Mouse (Mus musculus) kidney, embryonic 15.5 days (tissue): ENCODE results near the gene Gm1604a. TPM values are rescaled to one million over a fixed set of nuclear protein-coding genes. Genes with fewer than 3 reads are reported as not detected.
A peak's percentile ranks its signal among the peaks of the same experiment; 100 is the strongest.
"Not testable (repeated sequence)": the region's sequence is repeated elsewhere in the genome, so short reads cannot be mapped to it uniquely, and the experiment has no call there.

ENCODE experiments used
- ATAC-seq: fragments of 200-750 bp; cut with Nextera tagmentation; replicated peaks from 2 replicates; pipeline ENCODE4 v1.8.0; 2017; ENCODE audit warnings: moderate TSS enrichment; ENCODE audit not compliant: low FRiP score
- H3K27ac ChIP-seq: fragments of 300-500 bp; sonication (generic); 2 replicates; pipeline ENCODE4 v1.5.1; 2015; ENCODE audit warnings: mild to moderate bottlenecking, inconsistent platforms
- H3K27me3 ChIP-seq: fragments of 300-500 bp; sonication (generic); 2 replicates; pipeline ENCODE4 v1.6.1; 2015; ENCODE audit warnings: inconsistent platforms
- H3K36me3 ChIP-seq: fragments of 300-500 bp; sonication (generic); 2 replicates; pipeline ENCODE4 v1.6.1; 2015; ENCODE audit warnings: inconsistent platforms
- H3K4me1 ChIP-seq: fragments of 300-500 bp; sonication (generic); 2 replicates; pipeline ENCODE4 v1.6.1; 2015; ENCODE audit warnings: inconsistent platforms
- H3K4me2 ChIP-seq: fragments of 300-500 bp; sonication (generic); 2 replicates; pipeline ENCODE4 v1.6.1; 2015; ENCODE audit warnings: moderate library complexity, mild to moderate bottlenecking, inconsistent platforms
- H3K4me3 ChIP-seq: fragments of 300-500 bp; sonication (generic); replicated peaks from 2 replicates; pipeline ENCODE4 v1.5.1; 2015; ENCODE audit warnings: mild to moderate bottlenecking, inconsistent platforms
- H3K9ac ChIP-seq: fragments of 300-500 bp; sonication (generic); 2 replicates; pipeline ENCODE4 v1.6.1; 2015; ENCODE audit warnings: mild to moderate bottlenecking, inconsistent platforms
- H3K9me3 ChIP-seq: fragments of 300-500 bp; sonication (generic); replicated peaks from 2 replicates; pipeline ENCODE4 v1.6.1; 2016; ENCODE audit warnings: inconsistent platforms
- WGBS: fragments of 180-500 bp; shearing (Covaris S2); methylation state at CpG from one replicate; pipeline ENCODE4 v1.1.7; 2015; ENCODE audit warnings: mixed read lengths; 5-methylcytosine and 5-hydroxymethylcytosine counted together
- polyA plus RNA-seq: library from polyadenylated mRNA; unstranded; fragments of >200 nt; fragmentation: Nextera tagmentation; extraction: Ambion mirVana; gene quantifications from 2 replicates; pipeline ENCODE4 v1.2.1, GENCODE M21; 2015

The Gm1604a gene
- polyA plus RNA-seq, 1 experiment from 2014 or later: 0.32 TPM

- not testable (repeated sequence) for H3K36me3 ChIP-seq, H3K9ac ChIP-seq, H3K4me3 ChIP-seq, ATAC-seq, H3K4me2 ChIP-seq, H3K27me3 ChIP-seq, H3K27ac ChIP-seq, H3K9me3 ChIP-seq, H3K4me1 ChIP-seq
- WGBS: 0% methylated on average over 1 of the region's 4 CpGs
Measured at GRCm38 (mm10) chr17:7079558-7079957, 54.2 kb downstream of the Gm1604a start.

- H3K9ac ChIP-seq, H3K9me3 ChIP-seq, H3K27ac ChIP-seq, H3K4me1 ChIP-seq, H3K4me2 ChIP-seq, H3K4me3 ChIP-seq, H3K27me3 ChIP-seq, H3K36me3 ChIP-seq: not testable (repeated sequence)
- WGBS: 100% methylated on average over 1 of the region's 5 CpGs
- 0 out of 2 replicates have a peak, but pooled peaks have one; percentile 18 for ATAC-seq
Measured at GRCm38 (mm10) chr17:7084523-7084922, 59.2 kb downstream of the Gm1604a start.

DNA sequence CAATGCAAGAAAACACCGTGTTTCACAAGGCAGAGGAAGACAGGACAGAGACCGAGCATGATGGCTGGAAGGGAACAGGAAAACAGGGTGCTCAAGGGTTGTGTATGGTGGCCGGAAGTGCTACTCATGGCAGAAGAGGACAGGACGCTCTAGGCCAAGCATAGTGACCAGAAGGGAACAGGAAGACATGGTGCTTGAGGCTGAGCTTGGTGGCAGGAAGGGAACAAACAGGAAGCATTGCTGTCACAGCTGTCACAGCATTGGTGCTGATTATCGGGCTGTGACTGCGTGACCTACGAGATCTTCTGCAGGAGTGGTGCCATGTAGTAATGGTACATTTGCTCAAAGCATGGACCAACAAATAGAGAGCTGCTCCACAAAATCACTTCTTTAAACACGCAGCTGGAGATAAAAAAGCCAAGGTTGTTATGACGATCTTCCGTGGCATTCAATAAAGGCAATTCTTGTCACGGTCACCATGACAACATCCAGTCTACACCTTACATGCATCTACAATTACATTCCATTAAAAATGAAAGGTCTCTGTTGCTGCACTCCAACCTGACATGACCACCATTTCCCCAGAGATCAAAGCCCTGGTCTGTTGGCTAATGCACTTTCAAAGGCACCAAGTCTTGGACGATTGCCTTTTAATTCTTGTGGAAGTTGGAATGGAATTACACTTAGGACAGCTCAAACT, 60.3 kb downstream of the Gm1604a start:
- ATAC-seq, H3K4me2 ChIP-seq: not testable (repeated sequence)
- WGBS: no CpG with 5 or more reads among the region's 12 CpGs

GRCm38 (mm10) chr17:7086836-7087235, 61.5 kb downstream of the Gm1604a start:
- not testable (repeated sequence) for ATAC-seq, H3K9me3 ChIP-seq, H3K4me3 ChIP-seq, H3K4me2 ChIP-seq, H3K27me3 ChIP-seq, H3K9ac ChIP-seq, H3K4me1 ChIP-seq, H3K36me3 ChIP-seq, H3K27ac ChIP-seq
- WGBS: 44% methylated on average over 6 of the region's 8 CpGs

More for the DNA sequence above, 60.3 kb downstream of the Gm1604a start:
- not testable (repeated sequence) for H3K9me3 ChIP-seq, H3K27ac ChIP-seq, H3K9ac ChIP-seq, H3K4me3 ChIP-seq, H3K36me3 ChIP-seq, H3K4me1 ChIP-seq, H3K27me3 ChIP-seq

DNA sequence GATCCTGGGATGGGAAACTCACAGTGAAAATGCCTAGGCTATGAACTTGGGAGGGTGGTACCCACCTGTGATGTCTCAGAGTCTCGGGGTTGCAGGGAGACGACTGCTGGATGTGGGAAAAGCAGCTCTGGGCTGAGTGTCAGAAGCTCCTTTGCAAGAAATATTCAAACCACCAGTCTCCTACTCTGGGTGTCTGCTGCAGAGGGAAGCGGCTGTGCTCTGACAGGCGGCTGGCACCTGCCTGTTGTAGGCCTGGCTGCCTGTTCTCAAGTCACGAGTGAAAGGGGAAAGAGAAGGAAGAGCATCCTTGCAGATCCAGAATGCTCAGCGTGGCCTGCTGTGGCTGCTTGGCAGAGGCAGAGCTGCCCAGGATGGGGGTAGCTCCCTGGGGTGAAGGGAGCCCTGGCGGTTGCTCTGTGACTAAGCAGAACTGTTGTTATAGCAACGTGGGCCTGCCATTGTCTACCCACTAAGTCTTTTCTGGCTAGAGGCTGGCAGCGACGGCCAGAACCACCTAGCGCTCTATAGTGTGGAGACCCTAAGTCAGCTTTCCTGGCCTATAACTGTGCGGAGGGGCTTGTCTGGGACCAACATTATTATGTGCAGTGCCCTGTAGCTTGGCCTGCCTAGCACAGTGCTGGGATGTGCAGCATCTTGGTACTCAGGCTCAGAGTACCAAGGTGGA, 72.6 kb downstream of the Gm1604a start:
- WGBS: no CpG with 5 or more reads among the region's 12 CpGs
- ATAC-seq, H3K36me3 ChIP-seq, H3K27ac ChIP-seq, H3K9me3 ChIP-seq, H3K4me1 ChIP-seq, H3K9ac ChIP-seq, H3K4me2 ChIP-seq, H3K4me3 ChIP-seq, H3K27me3 ChIP-seq: not testable (repeated sequence)

DNA sequence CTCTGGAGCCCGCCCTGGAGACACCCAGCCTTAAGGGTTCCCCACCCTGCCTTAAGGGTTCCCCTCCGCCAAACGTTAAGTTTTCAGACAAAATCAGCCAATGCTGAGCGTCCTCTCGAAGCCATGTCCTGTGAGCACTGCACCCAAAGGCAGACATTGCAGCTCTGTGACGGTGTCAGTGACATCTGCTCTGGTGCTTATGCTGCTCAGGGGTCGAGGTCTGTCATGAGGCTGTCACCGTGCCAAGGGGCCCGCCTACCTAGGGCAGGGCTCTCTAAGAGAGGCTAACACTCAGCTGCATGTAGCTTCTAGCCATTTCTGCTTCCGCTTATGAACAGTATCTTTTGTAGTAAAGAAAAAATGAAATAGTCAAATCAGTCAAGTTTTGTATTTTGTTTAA, 73.7 kb downstream of the Gm1604a start:
- not testable (repeated sequence) for H3K4me2 ChIP-seq, ATAC-seq, H3K9ac ChIP-seq, H3K36me3 ChIP-seq, H3K27me3 ChIP-seq, H3K4me1 ChIP-seq, H3K27ac ChIP-seq, H3K4me3 ChIP-seq, H3K9me3 ChIP-seq
- 75% methylated on average over 8 of the region's 10 CpGs for WGBS

GRCm38 (mm10) chr17:7102945-7103344, 77.6 kb downstream of the Gm1604a start:
- not testable (repeated sequence) for H3K4me3 ChIP-seq, H3K9me3 ChIP-seq, H3K9ac ChIP-seq, H3K4me1 ChIP-seq, H3K27ac ChIP-seq, H3K36me3 ChIP-seq, H3K4me2 ChIP-seq, H3K27me3 ChIP-seq
- ATAC-seq: peak; percentile 66; the same call in 1 of the 2 replicates
- WGBS: no CpG with 5 or more reads among the region's 7 CpGs

DNA sequence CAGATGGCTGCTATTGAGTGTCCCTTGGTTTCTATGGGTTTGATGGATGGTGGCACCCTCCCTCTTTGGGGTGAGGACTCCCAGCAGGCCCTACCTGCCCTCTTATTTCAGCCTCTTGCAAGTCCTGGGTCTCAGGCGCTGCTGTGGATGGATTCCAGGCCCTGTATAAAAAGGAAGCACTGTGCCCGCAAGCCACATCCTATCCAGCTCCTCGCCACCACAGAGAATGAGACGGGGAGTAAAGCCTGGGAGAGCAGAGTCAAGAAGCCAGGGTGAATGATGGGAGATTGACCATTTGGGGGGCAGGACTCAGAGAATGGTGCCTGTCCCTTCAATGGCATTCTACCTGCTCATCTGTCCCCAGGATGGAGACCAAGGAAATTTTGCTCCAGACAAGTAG, 86.3 kb downstream of the Gm1604a start:
- not testable (repeated sequence) for H3K9ac ChIP-seq, H3K4me3 ChIP-seq, H3K36me3 ChIP-seq, H3K4me1 ChIP-seq, H3K27me3 ChIP-seq, H3K27ac ChIP-seq, H3K9me3 ChIP-seq, ATAC-seq, H3K4me2 ChIP-seq
- WGBS: 98% methylated on average over 3 of the region's 4 CpGs

DNA sequence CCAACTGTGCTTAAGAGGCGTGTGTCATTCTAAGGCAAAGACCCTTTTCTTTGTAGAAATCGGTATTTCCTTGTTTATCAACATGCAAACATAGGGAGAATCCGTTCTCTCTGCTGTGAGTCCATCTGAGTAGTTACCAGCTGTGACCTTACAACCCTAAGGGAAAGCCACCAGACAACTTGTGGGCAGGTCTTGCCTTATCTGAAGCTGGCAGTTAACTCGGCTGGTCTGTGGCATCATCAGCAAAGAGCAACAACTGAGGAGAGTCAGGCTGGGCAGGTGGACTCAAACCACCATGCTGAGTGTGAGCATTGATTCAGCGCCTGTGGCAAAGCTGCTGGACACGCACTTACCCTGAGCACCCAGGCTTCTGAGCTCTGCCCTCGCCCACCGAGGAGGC, 90.9 kb downstream of the Gm1604a start:
- ATAC-seq: not testable (repeated sequence)

DNA sequence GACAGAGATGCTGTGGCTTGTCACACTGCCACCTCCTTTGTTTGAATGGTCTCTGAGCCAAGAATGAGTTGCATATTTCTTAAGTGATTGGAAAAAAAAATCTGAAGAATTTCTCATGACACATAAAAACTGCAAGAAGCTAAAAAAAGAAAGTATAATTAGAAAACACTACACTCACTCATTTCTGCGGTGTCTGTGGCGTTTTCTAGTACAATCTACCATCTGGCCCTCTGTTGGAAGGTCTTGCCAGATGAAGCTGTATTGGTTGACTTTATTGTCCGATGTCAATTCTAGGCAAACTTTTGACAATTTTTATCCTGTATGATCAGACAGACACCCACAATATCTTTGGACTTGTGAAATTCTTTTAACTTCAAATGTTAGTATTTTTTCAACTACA, 95.5 kb downstream of the Gm1604a start:
- not testable (repeated sequence) for H3K27ac ChIP-seq, H3K9me3 ChIP-seq, H3K4me1 ChIP-seq, H3K4me2 ChIP-seq, H3K27me3 ChIP-seq, H3K4me3 ChIP-seq, H3K36me3 ChIP-seq, H3K9ac ChIP-seq, ATAC-seq
- 91% methylated on average over 3 of the region's 3 CpGs for WGBS

More for the DNA sequence above, 90.9 kb downstream of the Gm1604a start:
- H3K4me1 ChIP-seq, H3K27me3 ChIP-seq, H3K4me2 ChIP-seq, H3K27ac ChIP-seq, H3K9ac ChIP-seq, H3K4me3 ChIP-seq, H3K9me3 ChIP-seq, H3K36me3 ChIP-seq: not testable (repeated sequence)
- WGBS: 81% methylated on average over 7 of the region's 8 CpGs

- not testable (repeated sequence) for H3K27ac ChIP-seq, H3K4me1 ChIP-seq, H3K4me2 ChIP-seq, H3K9ac ChIP-seq, H3K4me3 ChIP-seq, H3K9me3 ChIP-seq, H3K36me3 ChIP-seq, H3K27me3 ChIP-seq
- WGBS: 58% methylated on average over 11 of the region's 11 CpGs
- peak; percentile 31 for ATAC-seq
Measured at GRCm38 (mm10) chr17:7122554-7122953, 97.2 kb downstream of the Gm1604a start.

DNA sequence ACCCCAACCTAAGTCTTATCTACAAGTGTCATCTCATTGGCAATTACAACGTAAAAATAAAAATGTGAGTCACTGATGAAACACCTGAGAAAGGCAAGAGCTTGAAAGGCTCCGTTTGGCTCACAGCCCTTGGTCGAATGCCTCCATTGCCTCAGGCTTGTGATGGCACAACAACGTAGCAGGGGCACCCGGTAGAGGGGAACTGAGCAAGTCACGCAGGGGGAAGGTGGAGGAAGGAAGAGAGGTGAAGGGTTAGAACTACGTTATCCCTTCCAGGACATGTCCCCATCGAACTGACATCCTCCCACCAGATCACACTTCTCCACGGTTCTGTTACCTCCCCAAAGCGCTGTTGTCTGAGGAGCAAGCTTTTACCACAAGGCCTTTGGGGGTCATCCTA, 101.1 kb downstream of the Gm1604a start:
- not testable (repeated sequence) for H3K9ac ChIP-seq, H3K4me3 ChIP-seq, H3K9me3 ChIP-seq, H3K4me1 ChIP-seq, ATAC-seq, H3K4me2 ChIP-seq, H3K27ac ChIP-seq, H3K36me3 ChIP-seq, H3K27me3 ChIP-seq
- 27% methylated on average over 9 of the region's 10 CpGs for WGBS

DNA sequence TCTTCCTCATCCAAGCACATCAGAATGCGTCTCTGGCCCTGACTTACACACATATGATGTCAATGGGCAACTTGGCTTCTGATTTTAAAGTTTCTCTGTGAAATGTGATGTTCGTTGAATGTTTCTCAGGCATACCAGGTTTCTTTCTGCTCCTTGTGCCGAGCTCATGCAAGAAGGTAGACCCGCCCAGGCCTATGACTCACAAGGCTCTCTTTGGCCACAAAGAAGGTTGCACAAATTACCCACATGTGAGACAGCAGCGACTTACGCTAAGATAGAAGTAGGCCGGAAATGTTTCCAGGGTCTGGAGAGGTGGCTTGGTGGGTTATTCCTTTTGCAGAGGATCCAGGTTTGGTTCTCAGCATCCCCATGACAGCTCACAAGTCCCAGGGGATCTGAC, 108.6 kb downstream of the Gm1604a start:
- not testable (repeated sequence) for H3K27me3 ChIP-seq, H3K4me1 ChIP-seq, H3K4me3 ChIP-seq, H3K4me2 ChIP-seq, H3K27ac ChIP-seq, ATAC-seq, H3K9me3 ChIP-seq, H3K36me3 ChIP-seq, H3K9ac ChIP-seq
- WGBS: no CpG with 5 or more reads among the region's 7 CpGs
